Mouse (Mus musculus) intestine, postnatal 0 days (tissue): ENCODE data around the gene Mepce. TPM values are rescaled to one million over a fixed set of nuclear protein-coding genes. Genes with fewer than 3 reads are reported as not detected.

Source experiments
- ATAC-seq: fragments of 200-750 bp; cut with Nextera tagmentation; 2 replicates; pipeline ENCODE4 v1.8.0; 2017; ENCODE audit warnings: mild to moderate bottlenecking, moderate TSS enrichment, moderate library complexity
- H3K27ac ChIP-seq: fragments of 300-500 bp; sonication (generic); 2 replicates; pipeline ENCODE4 v1.5.1; 2014; ENCODE audit warnings: mild to moderate bottlenecking, low read depth, low read length, moderate library complexity
- H3K27me3 ChIP-seq: fragments of 300-500 bp; sonication (generic); replicated peaks from 2 replicates; pipeline ENCODE4 v1.6.1; 2014; ENCODE audit warnings: low read length, mixed read lengths; ENCODE audit not compliant: control insufficient read depth, insufficient read depth
- H3K36me3 ChIP-seq: fragments of 300-500 bp; sonication (generic); 2 replicates; pipeline ENCODE4 v1.6.1; 2014; ENCODE audit warnings: mild to moderate bottlenecking, moderate library complexity; ENCODE audit not compliant: control insufficient read depth, insufficient read depth
- H3K4me1 ChIP-seq: fragments of 300-500 bp; sonication (generic); replicated peaks from 2 replicates; pipeline ENCODE4 v1.6.1; 2014; ENCODE audit warnings: antibody characterized with exemption, low read length, mixed read lengths; ENCODE audit not compliant: control insufficient read depth, insufficient read depth
- H3K4me2 ChIP-seq: fragments of 300-500 bp; sonication (generic); replicated peaks from 2 replicates; pipeline ENCODE4 v1.6.1; 2014; ENCODE audit warnings: low read depth, mild to moderate bottlenecking, moderate library complexity
- H3K4me3 ChIP-seq: fragments of 300-500 bp; sonication (generic); 2 replicates; pipeline ENCODE4 v1.5.1; 2014; ENCODE audit warnings: low read depth, low read length
- H3K9ac ChIP-seq: fragments of 300-500 bp; sonication (generic); 2 replicates; pipeline ENCODE4 v1.6.1; 2014; ENCODE audit warnings: mild to moderate bottlenecking, low read depth, low read length
- H3K9me3 ChIP-seq: fragments of 300-500 bp; sonication (generic); 2 replicates; pipeline ENCODE4 v1.6.1; 2016; ENCODE audit warnings: mixed run types; ENCODE audit not compliant: control insufficient read depth
- CTCF ChIP-seq: sonication (generic); IDR thresholded peaks from 2 replicates; pipeline ENCODE4 v1.5.1; 2016; ENCODE audit warnings: low read depth, mild to moderate bottlenecking, control low read depth, antibody characterized with exemption, moderate library complexity
- WGBS: fragments of 180-500 bp; shearing (Covaris S2); extraction: QIAGEN DNeasy Blood & Tissue Kit; methylation state at CpG from one replicate; pipeline ENCODE4 v1.1.7; 2014; 5-methylcytosine and 5-hydroxymethylcytosine counted together
- polyA plus RNA-seq: library from polyadenylated mRNA; unstranded; fragments of >200 nt; fragmentation: Nextera tagmentation; extraction: Ambion mirVana; gene quantifications from 2 replicates; pipeline ENCODE4 v1.2.1, GENCODE M21; 2015

Mepce gene
- polyA plus RNA-seq, 1 experiment from 2014 or later: 10.8 TPM

GRCm38 (mm10) chr5:137740506-137740905 lies 46.9 kb downstream of the Mepce start:
- H3K4me1 ChIP-seq: no peaks in the 10 kb centered on the region
- peak overlapping the region; percentile 92 for H3K4me2 ChIP-seq
- peak overlapping the region; percentile 83; the same call in 1 of the 2 replicates for H3K27ac ChIP-seq
- peak overlapping the region; percentile 65 for H3K4me3 ChIP-seq
- peak overlapping the region; percentile 62 for H3K9ac ChIP-seq
- WGBS: 26% methylated on average over 11 of the region's 11 CpGs
- ATAC-seq: no peak
- no peaks in the 10 kb centered on the region for H3K27me3 ChIP-seq
- peaks cover 2% of the 10 kb centered on the region; the same call in 1 of the 2 replicates for H3K36me3 ChIP-seq
- no peaks in the 10 kb centered on the region for H3K9me3 ChIP-seq
- TF ChIP-seq CTCF: no peak

DNA sequence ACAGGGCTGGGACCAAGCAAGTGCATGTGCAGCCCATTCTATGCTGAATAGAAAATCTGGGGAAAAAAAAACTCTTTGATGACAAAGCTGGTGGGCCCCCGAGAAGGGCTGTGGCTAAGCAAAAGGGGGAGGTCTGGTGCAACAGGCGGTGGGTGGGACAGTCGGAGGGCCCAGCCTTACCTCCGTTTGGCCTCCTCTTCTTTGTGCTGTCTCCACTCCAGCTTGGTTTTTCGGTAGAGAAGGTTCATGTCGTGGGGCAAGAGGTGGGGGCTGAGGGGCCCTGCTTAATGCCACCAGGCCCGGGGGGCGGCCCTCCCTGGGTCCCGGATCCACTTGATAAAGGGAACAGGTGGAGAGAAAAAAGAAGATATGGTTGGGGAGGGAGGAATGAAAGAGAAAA lies 48.0 kb downstream of the Mepce start:
- Histone ChIP-seq H3K9me3 (no peaks in the 10 kb centered on the region), H3K4me2 (peak overlapping the region; percentile 92; the same call in 1 of the 2 replicates), H3K4me3 (no peak overlapping the region), H3K27ac (no peak overlapping the region), H3K4me1 (no peaks in the 10 kb centered on the region), H3K36me3 (peaks cover 12% of the 10 kb centered on the region; the same call in 1 of the 2 replicates), H3K9ac (no peak overlapping the region), H3K27me3 (no peaks in the 10 kb centered on the region)
- TF ChIP-seq CTCF: no peak
- ATAC-seq: no peak
- 65% methylated on average over 9 of the region's 9 CpGs for WGBS

DNA sequence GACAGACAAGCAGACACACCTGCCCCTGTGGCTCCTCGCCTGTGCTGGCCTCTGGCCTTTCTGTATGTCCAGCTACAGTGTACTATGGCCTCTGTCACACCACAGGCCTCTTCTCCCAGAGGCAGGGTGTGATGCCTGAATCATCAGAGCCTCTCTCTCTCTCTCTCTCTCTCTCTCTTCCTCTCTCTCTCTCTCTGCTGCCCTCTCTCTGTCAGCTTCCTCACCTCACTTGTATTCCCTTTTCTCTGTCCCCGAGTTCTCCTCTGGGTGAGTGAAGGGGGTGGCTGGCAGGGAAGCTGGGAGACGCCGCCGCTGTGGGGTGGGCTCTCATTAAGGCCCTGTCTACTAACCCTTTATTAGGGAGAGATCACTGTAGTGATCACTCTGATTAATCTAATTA lies 48.9 kb downstream of the Mepce start:
- no peak for ATAC-seq
- Histone ChIP-seq H3K36me3 (peaks cover 15% of the 10 kb centered on the region; the same call in 1 of the 2 replicates), H3K27me3 (no peaks in the 10 kb centered on the region), H3K27ac (no peak overlapping the region), H3K9me3 (no peaks in the 10 kb centered on the region), H3K4me3 (no peak overlapping the region), H3K4me2 (no peak overlapping the region), H3K9ac (no peak overlapping the region), H3K4me1 (no peaks in the 10 kb centered on the region)
- peak; percentile 71 for TF ChIP-seq CTCF
- WGBS: 53% methylated on average over 5 of the region's 5 CpGs

GRCm38 (mm10) chr5:137737400-137737940 lies 50.0 kb downstream of the Mepce start:
- Histone ChIP-seq H3K27ac (no peak overlapping the region), H3K4me1 (no peaks in the 10 kb centered on the region), H3K9ac (no peak overlapping the region), H3K4me3 (no peak overlapping the region), H3K36me3 (peaks cover 20% of the 10 kb centered on the region; the same call in 1 of the 2 replicates), H3K9me3 (no peaks in the 10 kb centered on the region), H3K27me3 (no peaks in the 10 kb centered on the region), H3K4me2 (no peak overlapping the region)
- ATAC-seq: no peak
- 80% methylated on average over 6 of the region's 6 CpGs for WGBS
- no peak for TF ChIP-seq CTCF

GRCm38 (mm10) chr5:137734289-137735061 lies 53.0 kb downstream of the Mepce start:
- Histone ChIP-seq H3K4me3 (no peak overlapping the region), H3K36me3 (peaks cover 20% of the 10 kb centered on the region; the same call in 1 of the 2 replicates), H3K4me2 (no peak overlapping the region), H3K9ac (no peak overlapping the region), H3K9me3 (no peaks in the 10 kb centered on the region), H3K4me1 (no peaks in the 10 kb centered on the region), H3K27me3 (no peaks in the 10 kb centered on the region), H3K27ac (no peak overlapping the region)
- no peak for ATAC-seq
- 74% methylated on average over 6 of the region's 6 CpGs for WGBS
- no peak for TF ChIP-seq CTCF

- H3K27me3 ChIP-seq: no peaks in the 10 kb centered on the region
- no peaks in the 10 kb centered on the region for H3K4me1 ChIP-seq
- no peak overlapping the region for H3K4me3 ChIP-seq
- no peak for ATAC-seq
- H3K9ac ChIP-seq: no peak overlapping the region
- WGBS: 83% methylated on average over 12 of the region's 12 CpGs
- no peaks in the 10 kb centered on the region for H3K9me3 ChIP-seq
- peaks cover 20% of the 10 kb centered on the region; the same call in 1 of the 2 replicates for H3K36me3 ChIP-seq
- no peak for TF ChIP-seq CTCF
- no peak overlapping the region for H3K4me2 ChIP-seq
- H3K27ac ChIP-seq: no peak overlapping the region
Observed at GRCm38 (mm10) chr5:137733638-137734288, 53.7 kb downstream of the Mepce start.

Other genes with a start within 250 kb of the Mepce start
- 2.1 and 2.9 TPM in 2 replicates for gene Actl6b, start 234.1 kb downstream of the Mepce start, polyA plus RNA-seq
- 0.27 and 0.50 TPM in 2 replicates for gene Tfr2, start 217.8 kb downstream of the Mepce start, polyA plus RNA-seq
- gene Mospd3, start 186.6 kb downstream of the Mepce start, polyA plus RNA-seq: 35.3 and 38.0 TPM in 2 replicates
- 44.2 and 44.6 TPM in 2 replicates for gene Pcolce, start 173.9 kb downstream of the Mepce start, polyA plus RNA-seq
- 0.16 and 0.25 TPM in 2 replicates for gene Fbxo24, start 158.7 kb downstream of the Mepce start, polyA plus RNA-seq
- 31.5 and 31.6 TPM in 2 replicates for gene Lrch4, start 158.5 kb downstream of the Mepce start, polyA plus RNA-seq
- gene Gm20605, start 158.5 kb downstream of the Mepce start, polyA plus RNA-seq: 1.3 and 1.8 TPM in 2 replicates
- 2.3 and 4.8 TPM in 2 replicates for gene Sap25, start 146.3 kb downstream of the Mepce start, polyA plus RNA-seq
- gene Irs3, start 141.9 kb downstream of the Mepce start, polyA plus RNA-seq: 0.09 and 0.18 TPM in 2 replicates
- 16.8 and 19.0 TPM in 2 replicates for gene Agfg2, start 102.9 kb downstream of the Mepce start, polyA plus RNA-seq
- gene Nyap1, start 46.0 kb downstream of the Mepce start, polyA plus RNA-seq: 1.6 and 2.0 TPM in 2 replicates
- gene Tsc22d4, start 41.9 kb downstream of the Mepce start, polyA plus RNA-seq: 111 and 119 TPM in 2 replicates
- 29.0 and 30.8 TPM in 2 replicates for gene Ppp1r35, start 8.8 kb downstream of the Mepce start, polyA plus RNA-seq
- gene Zcwpw1, start 143 bp upstream of the Mepce start, polyA plus RNA-seq: 3.3 and 3.5 TPM in 2 replicates
- 2.4 and 3.0 TPM in 2 replicates for gene Pilra, start 48.6 kb upstream of the Mepce start, polyA plus RNA-seq
- 3.5 and 4.3 TPM in 2 replicates for gene Pilrb1, start 70.5 kb upstream of the Mepce start, polyA plus RNA-seq
- 1.8 and 3.4 TPM in 2 replicates for gene Pilrb2, start 84.2 kb upstream of the Mepce start, polyA plus RNA-seq
- gene Cyp3a13, start 134.0 kb upstream of the Mepce start, polyA plus RNA-seq: 119 and 134 TPM in 2 replicates
- gene Gjc3, start 175.4 kb upstream of the Mepce start, polyA plus RNA-seq: 0.69 and 1.0 TPM in 2 replicates
- not detected in 2 replicates for gene Azgp1, start 193.9 kb upstream of the Mepce start, polyA plus RNA-seq
- gene Smok3a, start 233.6 kb upstream of the Mepce start, polyA plus RNA-seq: not detected in 2 replicates
- gene Smok3b, start 233.8 kb upstream of the Mepce start, polyA plus RNA-seq: not detected in 2 replicates